19 mouse cellular contexts compared by ENCODE assay signal in genomic region chr12:4407085-4407484, GRCm38 (mm10).
DNase-seq lines count a peak whose midpoint lies in the region; ATAC-seq and TF ChIP-seq lines count a peak whose summit lies in the region.
"Had no signal": no experiment of that assay in that cellular context is flagged by ENCODE, and none has a peak within 500 bp of the region (broad histone marks: within the 10 kb centered on the region; RNA-seq: fewer than 3 reads in every experiment).

No protein-coding gene starts in this region.

- WGBS in forebrain, embryonic 16.5 days = 28% methylated on average over 2 of the region's 2 CpGs
- 70% methylated on average over 2 of the region's 2 CpGs for WGBS in forebrain, embryonic 12.5 days
- 70% methylated on average over 2 of the region's 2 CpGs for WGBS in midbrain, postnatal 0 days
- WGBS in midbrain, embryonic 11.5 days = 86% methylated on average over 2 of the region's 2 CpGs
- WGBS in kidney, postnatal 0 days = 35% methylated on average over 2 of the region's 2 CpGs
- WGBS in liver, postnatal 0 days (ENCODE audit: insufficient replicate concordance) = 74% methylated on average over 2 of the region's 2 CpGs

- peak; percentile 52; the same call in 1 of the 2 replicates for ATAC-seq in forebrain, embryonic 16.5 days
- no peak for ATAC-seq in forebrain, embryonic 12.5 days (ENCODE audit: low FRiP score)
- no peak for ATAC-seq in midbrain, postnatal 0 days (ENCODE audit: low FRiP score)
- no peak for ATAC-seq in midbrain, embryonic 11.5 days (ENCODE audit: low FRiP score)
- no peak for ATAC-seq in kidney, postnatal 0 days (replicated peaks; ENCODE audit: low FRiP score, low read depth)
- no peak for ATAC-seq in liver, postnatal 0 days
- ATAC-seq: liver, embryonic 12.5 days had no signal

- H3K36me3 ChIP-seq in forebrain, embryonic 16.5 days (ENCODE audit: control insufficient read depth, insufficient read depth) = no peaks in the 10 kb centered on the region
- H3K36me3 ChIP-seq in forebrain, embryonic 12.5 days (replicated peaks) = no peaks in the 10 kb centered on the region
- no peaks in the 10 kb centered on the region for H3K36me3 ChIP-seq in midbrain, postnatal 0 days (ENCODE audit: insufficient read depth, low read length)
- H3K36me3 ChIP-seq in midbrain, embryonic 11.5 days (ENCODE audit: control insufficient read depth, insufficient read depth, low read length) = no peaks in the 10 kb centered on the region
- no peaks in the 10 kb centered on the region for H3K36me3 ChIP-seq in kidney, postnatal 0 days (ENCODE audit: insufficient read depth, low read length)
- no peaks in the 10 kb centered on the region for H3K36me3 ChIP-seq in liver, postnatal 0 days (replicated peaks; ENCODE audit: insufficient read depth, low read length)
- H3K36me3 ChIP-seq: embryonic facial prominence, embryonic 12.5 days; limb, embryonic 12.5 days; liver, embryonic 12.5 days; midbrain, embryonic 10.5 days; neural tube, embryonic 12.5 days had no signal

- TF ChIP-seq CTCF in midbrain, postnatal 0 days (IDR thresholded peaks at IDR 0.05) = no peak
- TF ChIP-seq CTCF in kidney, postnatal 0 days (IDR thresholded peaks at IDR 0.05; ENCODE audit: low read depth) = no peak
- TF ChIP-seq CTCF in liver, postnatal 0 days (IDR thresholded peaks at IDR 0.05; ENCODE audit: low read depth) = no peak

- DNase-seq in midbrain, postnatal 0 days (ENCODE audit: low spot score) = peak; percentile 23
- no peak for DNase-seq in midbrain, embryonic 11.5 days (ENCODE audit: low spot score, missing footprints)
- peak; percentile 49 for DNase-seq in kidney, postnatal 0 days (ENCODE audit: low spot score)
- DNase-seq in adrenal gland, adult (ENCODE audit: inconsistent age in 2 of 2, low spot score in 1 of 2) = no peak
- no peak for DNase-seq in liver, postnatal 0 days
- DNase-seq: adrenal gland, postnatal 14 days; cerebellum, adult 18-20 months; gastrocnemius, postnatal 25 days; lung, embryonic 14.5 days; right cerebral cortex, postnatal 4 days had no signal

- TF ChIP-seq EP300 in liver, postnatal 0 days (IDR thresholded peaks at IDR 0.05; ENCODE audit: low read depth) = no peak

- H3K4me2 ChIP-seq in forebrain, embryonic 16.5 days (ENCODE audit: low read length) = no peak overlapping the region
- H3K4me2 ChIP-seq in forebrain, embryonic 12.5 days = no peak overlapping the region
- H3K4me2 ChIP-seq in midbrain, postnatal 0 days (ENCODE audit: low read depth, low read length, poor library complexity, severe bottlenecking) = no peak overlapping the region
- no peak overlapping the region for H3K4me2 ChIP-seq in midbrain, embryonic 11.5 days
- no peak overlapping the region for H3K4me2 ChIP-seq in kidney, postnatal 0 days (ENCODE audit: low read length)
- H3K4me2 ChIP-seq in liver, postnatal 0 days (ENCODE audit: low read depth, low read length) = no peak overlapping the region
- H3K4me2 ChIP-seq: embryonic facial prominence, embryonic 12.5 days; limb, embryonic 12.5 days; liver, embryonic 12.5 days; lung, embryonic 14.5 days; neural tube, embryonic 12.5 days had no signal

- H3K4me1 ChIP-seq in forebrain, embryonic 16.5 days (replicated peaks; ENCODE audit: control insufficient read depth, insufficient read depth, low read length) = no peaks in the 10 kb centered on the region
- H3K4me1 ChIP-seq in forebrain, embryonic 12.5 days = no peaks in the 10 kb centered on the region
- no peaks in the 10 kb centered on the region for H3K4me1 ChIP-seq in midbrain, postnatal 0 days (ENCODE audit: insufficient read depth, low read length)
- no peaks in the 10 kb centered on the region for H3K4me1 ChIP-seq in midbrain, embryonic 11.5 days (ENCODE audit: control insufficient read depth, insufficient read depth, low read length)
- no peaks in the 10 kb centered on the region for H3K4me1 ChIP-seq in kidney, postnatal 0 days (replicated peaks; ENCODE audit: insufficient read depth, low read length)
- H3K4me1 ChIP-seq in liver, postnatal 0 days (ENCODE audit: insufficient read depth) = no peaks in the 10 kb centered on the region
- H3K4me1 ChIP-seq: embryonic facial prominence, embryonic 12.5 days; limb, embryonic 12.5 days; liver, embryonic 12.5 days; midbrain, embryonic 10.5 days; neural tube, embryonic 12.5 days had no signal

- H3K4me3 ChIP-seq in forebrain, embryonic 16.5 days (replicated peaks; ENCODE audit: low read length) = no peak overlapping the region
- H3K4me3 ChIP-seq in forebrain, embryonic 12.5 days (replicated peaks) = no peak overlapping the region
- no peak overlapping the region for H3K4me3 ChIP-seq in midbrain, postnatal 0 days (ENCODE audit: low read depth, low read length)
- no peak overlapping the region for H3K4me3 ChIP-seq in midbrain, embryonic 11.5 days (ENCODE audit: low read depth, low read length)
- H3K4me3 ChIP-seq in kidney, postnatal 0 days (replicated peaks; ENCODE audit: low read depth, low read length) = no peak overlapping the region
- no peak overlapping the region for H3K4me3 ChIP-seq in liver, postnatal 0 days (ENCODE audit: low read depth, low read length)
- H3K4me3 ChIP-seq: embryonic facial prominence, embryonic 12.5 days; heart, adult 2 months; limb, embryonic 12.5 days; liver, embryonic 12.5 days; midbrain, embryonic 10.5 days; neural tube, embryonic 12.5 days had no signal

- H3K9ac ChIP-seq in forebrain, embryonic 16.5 days (replicated peaks; ENCODE audit: low read depth, low read length) = no peak overlapping the region
- H3K9ac ChIP-seq in forebrain, embryonic 12.5 days = no peak overlapping the region
- H3K9ac ChIP-seq in midbrain, postnatal 0 days (replicated peaks; ENCODE audit: low read length, poor library complexity, severe bottlenecking) = no peak overlapping the region
- H3K9ac ChIP-seq in midbrain, embryonic 11.5 days (ENCODE audit: low read length) = no peak overlapping the region
- no peak overlapping the region for H3K9ac ChIP-seq in kidney, postnatal 0 days (ENCODE audit: low read depth, low read length)
- no peak overlapping the region for H3K9ac ChIP-seq in liver, postnatal 0 days (replicated peaks)
- H3K9ac ChIP-seq: embryonic facial prominence, embryonic 12.5 days; limb, embryonic 12.5 days; liver, embryonic 12.5 days; lung, embryonic 14.5 days; neural tube, embryonic 12.5 days had no signal

- no peak overlapping the region for H3K27ac ChIP-seq in forebrain, embryonic 16.5 days (ENCODE audit: low read length)
- no peak overlapping the region for H3K27ac ChIP-seq in forebrain, embryonic 12.5 days
- H3K27ac ChIP-seq in midbrain, postnatal 0 days (ENCODE audit: low read depth, low read length) = no peak overlapping the region
- H3K27ac ChIP-seq in midbrain, embryonic 11.5 days (ENCODE audit: low read depth, low read length) = no peak overlapping the region
- H3K27ac ChIP-seq in kidney, postnatal 0 days = no peak overlapping the region
- H3K27ac ChIP-seq in liver, postnatal 0 days (ENCODE audit: low read depth) = no peak overlapping the region
- H3K27ac ChIP-seq: embryonic facial prominence, embryonic 12.5 days; heart, adult 2 months; limb, embryonic 12.5 days; liver, embryonic 12.5 days; macrophage; midbrain, embryonic 10.5 days; neural tube, embryonic 12.5 days had no signal

- H3K27me3 ChIP-seq in forebrain, embryonic 16.5 days (replicated peaks; ENCODE audit: control insufficient read depth, insufficient read depth, low read length) = no peaks in the 10 kb centered on the region
- H3K27me3 ChIP-seq in forebrain, embryonic 12.5 days = no peaks in the 10 kb centered on the region
- H3K27me3 ChIP-seq in midbrain, postnatal 0 days (ENCODE audit: insufficient read depth, low read length) = no peaks in the 10 kb centered on the region
- H3K27me3 ChIP-seq in midbrain, embryonic 11.5 days (ENCODE audit: control insufficient read depth, insufficient read depth, low read length) = no peaks in the 10 kb centered on the region
- H3K27me3 ChIP-seq in kidney, postnatal 0 days (ENCODE audit: insufficient read depth, low read length) = no peaks in the 10 kb centered on the region
- no peaks in the 10 kb centered on the region for H3K27me3 ChIP-seq in liver, postnatal 0 days (ENCODE audit: insufficient read depth, low read length)
- H3K27me3 ChIP-seq: embryonic facial prominence, embryonic 12.5 days; limb, embryonic 12.5 days; liver, embryonic 12.5 days; neural tube, embryonic 12.5 days had no signal

- no peaks in the 10 kb centered on the region for H3K9me3 ChIP-seq in forebrain, embryonic 16.5 days (ENCODE audit: control insufficient read depth, low read length)
- no peaks in the 10 kb centered on the region for H3K9me3 ChIP-seq in forebrain, embryonic 12.5 days
- H3K9me3 ChIP-seq in midbrain, postnatal 0 days (ENCODE audit: low read length) = no peaks in the 10 kb centered on the region
- H3K9me3 ChIP-seq in midbrain, embryonic 11.5 days (ENCODE audit: control insufficient read depth, low read length) = no peaks in the 10 kb centered on the region
- no peaks in the 10 kb centered on the region for H3K9me3 ChIP-seq in kidney, postnatal 0 days (replicated peaks; ENCODE audit: low read length)
- H3K9me3 ChIP-seq in liver, postnatal 0 days (ENCODE audit: low read length) = no peaks in the 10 kb centered on the region
- H3K9me3 ChIP-seq: embryonic facial prominence, embryonic 12.5 days; limb, embryonic 12.5 days; liver, embryonic 12.5 days; midbrain, embryonic 10.5 days; neural tube, embryonic 12.5 days had no signal

Comparison
In these comparisons a context has a peak if more than half of its experiments do, and no peak if none do; other contexts are left out.
1. DNase-seq: peak in midbrain, postnatal 0 days (single experiment) and kidney, postnatal 0 days (single experiment); none in midbrain, embryonic 11.5 days (single experiment), adrenal gland, adult (0 of 2) and liver, postnatal 0 days (single experiment).